Mouse (Mus musculus) frontal cortex, postnatal 10 days (tissue): ENCODE data around the gene Abca2.
"Not testable (repeated sequence)": the region's sequence is repeated elsewhere in the genome, so short reads cannot be mapped to it uniquely, and the experiment has no call there.

Experiments used
- DNase-seq, 2 experiments: peaks; one replicate each; pipeline ENCODE4 v3.0.0; 2022; ENCODE audit warnings: low spot score in 2 of 2, mixed read lengths in 1 of 2

Abca2 gene

DNA sequence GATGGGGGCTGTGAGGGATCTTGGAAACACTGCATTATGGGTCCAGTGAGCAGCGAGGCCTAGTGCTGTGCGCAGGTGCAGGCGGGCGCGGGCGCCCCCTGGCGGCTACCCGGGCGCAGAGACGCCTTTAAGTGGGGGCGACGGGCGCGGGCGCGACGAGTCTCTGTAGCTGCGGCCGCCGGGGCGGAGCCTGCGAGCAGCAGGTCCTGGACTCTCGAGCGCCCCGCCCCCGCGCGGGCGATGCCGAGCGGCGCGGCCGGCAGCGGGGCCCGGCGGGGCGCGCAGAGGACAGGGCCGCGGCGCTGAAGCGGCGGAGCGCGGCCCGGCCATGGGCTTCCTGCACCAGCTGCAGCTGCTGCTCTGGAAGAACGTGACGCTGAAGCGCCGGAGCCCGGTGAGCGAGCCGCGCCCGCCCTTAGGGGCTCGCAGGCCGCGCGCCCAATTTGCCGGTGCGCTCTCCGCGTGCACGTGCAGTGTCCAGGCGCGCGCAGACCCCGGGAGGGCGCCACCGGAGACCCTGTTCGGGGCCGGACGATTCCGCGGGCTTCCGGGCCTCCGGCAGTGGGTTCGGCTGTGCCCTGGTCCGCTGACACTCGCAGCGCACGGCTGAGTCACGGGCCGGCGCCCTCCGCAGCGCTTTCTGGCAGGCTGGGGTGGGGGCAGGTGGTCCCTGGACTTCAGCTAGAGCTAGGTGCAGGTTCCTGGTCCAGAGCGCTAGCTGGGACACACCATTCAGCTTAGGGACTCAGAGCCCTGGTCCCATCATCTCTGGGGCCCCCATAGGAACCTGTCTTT, at the start of gene Abca2:
Gene Abca2, plus strand, starts transcription at position 262 of the 795 bp plus-strand sequence.
- DNase-seq: peak; percentile 93

DNA sequence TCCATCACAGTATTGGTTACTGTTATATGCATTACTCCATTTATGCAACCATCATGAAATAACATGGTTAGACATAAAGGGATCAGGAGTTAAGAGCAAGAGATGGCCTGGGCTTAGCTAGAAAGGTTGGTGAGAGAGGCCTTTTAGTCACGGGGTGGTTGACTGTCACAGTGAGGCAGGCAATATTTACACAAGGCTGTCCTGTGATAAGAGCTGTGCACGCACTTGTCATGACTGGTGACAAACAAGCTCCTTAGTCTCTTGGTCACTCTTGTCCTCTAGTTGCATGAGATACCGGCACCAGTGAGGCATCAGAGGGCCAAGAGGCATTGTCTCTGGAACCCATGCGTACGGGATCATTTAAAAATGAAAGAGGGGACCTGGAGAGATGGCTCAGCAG, 44.0 kb upstream of the Abca2 start:
- DNase-seq: no peak

DNA sequence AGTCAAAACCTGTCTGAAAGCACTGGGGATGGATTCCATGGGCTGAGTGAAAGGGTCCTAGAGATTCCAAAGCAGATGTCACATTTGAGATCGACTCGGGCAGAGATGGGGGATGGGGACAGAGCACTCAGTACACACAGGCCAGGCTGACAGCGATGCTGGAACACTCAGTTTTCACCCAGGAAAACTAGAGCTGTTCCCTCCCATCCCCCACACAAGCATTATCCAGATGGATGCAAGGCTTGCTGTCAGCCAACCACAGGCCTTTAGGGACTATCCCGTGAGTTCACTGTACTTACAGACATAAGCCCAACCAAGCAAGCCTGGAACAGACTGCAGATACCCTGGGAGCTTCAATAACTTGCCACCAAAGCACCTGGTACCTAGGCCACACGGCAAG, 37.2 kb upstream of the Abca2 start:
- DNase-seq: no peak

DNA sequence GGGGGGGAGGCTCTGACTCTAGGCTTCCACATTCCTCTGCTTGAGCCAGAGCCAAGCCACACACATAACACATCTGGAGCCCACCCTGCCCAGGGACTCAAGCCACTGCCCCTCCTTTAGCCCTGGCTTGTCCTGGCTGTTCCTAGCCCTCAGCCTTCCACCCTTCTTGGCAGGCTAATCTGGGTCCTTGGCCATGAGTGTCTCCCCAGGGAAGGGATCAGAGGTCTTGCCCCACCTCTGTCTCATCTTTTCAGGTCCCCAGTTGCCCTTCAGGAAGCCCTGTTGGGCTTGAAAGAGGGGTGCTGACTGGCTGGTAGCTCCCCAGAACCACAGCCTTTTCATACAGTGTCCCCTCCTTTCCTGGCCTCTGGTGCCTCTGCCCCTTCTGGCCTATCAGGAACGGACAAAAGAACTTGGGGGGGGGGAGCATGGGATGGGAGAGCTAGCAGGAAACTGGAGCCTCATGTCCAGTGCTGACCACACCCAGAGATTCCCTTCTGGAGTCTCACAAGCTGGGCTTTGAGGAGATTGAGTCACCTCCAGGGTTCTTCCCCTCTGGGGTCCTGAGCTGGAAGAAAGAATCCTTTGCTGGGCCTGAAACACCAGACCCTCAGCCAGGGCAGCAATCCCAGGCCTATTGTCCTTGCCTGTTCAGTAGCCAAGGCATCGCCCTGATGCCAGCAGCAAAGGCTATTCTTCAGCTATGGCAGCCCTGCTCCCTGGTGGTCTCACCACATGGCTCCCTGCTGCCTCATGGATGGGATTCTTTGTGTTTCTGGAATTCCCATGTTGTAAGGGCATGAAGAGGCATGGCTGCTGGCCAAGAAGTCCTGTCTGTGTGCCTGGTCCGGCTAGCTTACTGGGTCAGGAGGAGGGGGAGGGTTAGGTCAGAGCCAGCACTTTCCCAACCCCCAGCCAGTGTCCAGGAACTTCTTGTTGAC, 34.0 kb upstream of the Abca2 start:
- peak; percentile 53 to 59 for DNase-seq

DNA sequence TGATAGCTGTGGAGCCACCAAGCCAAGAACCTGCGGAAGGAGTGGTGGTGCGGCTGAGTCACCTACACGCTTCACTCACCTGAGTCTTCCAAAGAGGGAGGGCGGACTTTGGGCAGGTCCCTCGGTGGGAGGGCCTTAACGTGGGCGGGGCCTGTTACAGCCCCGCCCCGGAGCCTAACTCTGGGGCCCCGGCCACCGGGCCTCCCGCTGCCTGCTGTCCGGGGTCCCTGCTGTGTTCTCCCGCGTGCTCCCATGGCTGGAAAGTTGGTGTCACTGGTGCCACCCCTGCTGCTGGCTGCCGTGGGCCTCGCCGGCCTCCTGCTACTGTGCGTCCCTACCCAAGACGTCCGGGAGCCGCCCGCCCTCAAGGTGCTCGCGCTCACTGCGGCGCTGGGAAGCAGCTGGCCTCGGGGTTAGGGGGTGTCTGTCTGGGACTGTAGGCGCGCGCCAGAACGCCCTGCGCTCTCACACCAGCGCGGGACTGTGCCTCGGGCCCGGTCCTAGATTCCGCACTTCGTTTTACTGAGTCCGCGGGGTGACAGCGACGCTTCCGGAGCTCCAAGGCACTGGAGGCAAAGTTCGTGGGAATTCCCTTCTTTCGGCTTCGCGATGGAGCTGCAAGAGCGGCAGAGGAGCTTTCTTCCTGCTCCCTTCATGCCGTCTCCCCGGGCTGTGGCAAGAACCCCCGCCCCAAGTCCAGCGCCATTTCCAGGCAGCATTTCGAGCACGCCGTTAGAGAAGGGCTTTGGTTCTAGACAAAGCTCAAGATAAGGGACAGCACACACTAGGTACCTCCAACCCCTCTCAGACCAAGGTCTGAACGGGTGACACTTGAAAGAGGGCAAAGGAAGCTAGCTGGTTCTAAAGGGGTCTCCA, 32.5 kb upstream of the Abca2 start, which contains the start of gene Entpd2:
Gene Entpd2, plus strand, starts transcription at position 154 of the 876 bp plus-strand sequence.
- no peak for DNase-seq

DNA sequence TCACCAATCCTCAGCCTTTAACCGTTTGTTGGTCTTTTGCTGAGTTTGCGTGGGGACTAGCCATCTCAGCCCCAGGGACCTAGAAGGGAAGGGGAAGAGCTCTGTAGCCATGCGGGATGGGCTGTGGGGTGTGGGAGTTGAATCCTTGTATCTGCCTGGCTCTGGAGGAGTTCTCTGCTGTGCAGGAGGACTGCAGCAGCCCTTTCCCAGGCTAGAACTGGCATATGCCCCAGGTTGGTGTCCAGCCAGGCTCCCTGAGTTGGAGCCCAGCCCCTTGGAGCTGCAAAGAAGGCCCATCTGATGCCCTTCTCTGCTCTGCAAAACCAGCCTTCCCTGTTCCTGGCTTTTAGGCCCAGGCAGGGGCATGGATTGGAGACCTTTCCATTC, 31.9 kb upstream of the Abca2 start:
- no peak for DNase-seq

DNA sequence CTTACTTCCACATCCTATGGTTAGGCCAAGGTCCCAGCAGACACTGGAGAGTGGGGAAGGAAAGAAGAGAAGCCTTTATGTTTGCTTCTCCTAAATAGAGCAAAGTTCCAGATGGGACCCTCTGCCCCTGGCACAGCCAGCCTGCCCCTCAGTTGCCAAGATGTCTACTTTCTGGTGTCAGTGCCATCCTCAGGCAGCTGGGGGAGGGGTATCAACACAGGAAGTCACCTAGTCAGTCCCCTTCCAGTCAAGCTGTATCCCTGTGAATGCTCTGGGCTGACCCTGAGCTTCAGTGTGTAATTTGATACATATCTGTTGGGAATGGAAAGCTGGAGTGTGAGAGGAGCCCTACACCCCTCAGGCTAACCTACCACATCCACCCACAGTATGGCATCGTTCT, 31.5 kb upstream of the Abca2 start:
- no peak for DNase-seq

DNA sequence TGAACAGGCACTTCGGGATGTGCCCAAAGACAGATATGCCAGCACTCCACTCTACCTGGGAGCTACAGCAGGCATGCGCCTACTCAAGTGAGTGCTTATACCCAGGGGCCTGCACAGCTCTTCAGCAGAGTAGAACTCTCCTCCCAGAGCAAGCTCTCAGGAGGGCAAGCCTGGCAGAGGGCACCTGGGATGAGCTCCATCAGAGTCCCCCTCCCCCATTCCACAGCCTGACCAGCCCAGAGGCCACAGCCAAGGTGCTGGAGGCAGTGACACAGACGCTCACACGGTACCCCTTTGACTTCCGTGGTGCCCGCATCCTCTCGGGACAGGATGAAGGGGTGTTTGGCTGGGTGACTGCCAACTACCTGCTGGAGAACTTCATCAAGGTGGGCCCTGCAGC, 30.4 kb upstream of the Abca2 start:
- no peak for DNase-seq

DNA sequence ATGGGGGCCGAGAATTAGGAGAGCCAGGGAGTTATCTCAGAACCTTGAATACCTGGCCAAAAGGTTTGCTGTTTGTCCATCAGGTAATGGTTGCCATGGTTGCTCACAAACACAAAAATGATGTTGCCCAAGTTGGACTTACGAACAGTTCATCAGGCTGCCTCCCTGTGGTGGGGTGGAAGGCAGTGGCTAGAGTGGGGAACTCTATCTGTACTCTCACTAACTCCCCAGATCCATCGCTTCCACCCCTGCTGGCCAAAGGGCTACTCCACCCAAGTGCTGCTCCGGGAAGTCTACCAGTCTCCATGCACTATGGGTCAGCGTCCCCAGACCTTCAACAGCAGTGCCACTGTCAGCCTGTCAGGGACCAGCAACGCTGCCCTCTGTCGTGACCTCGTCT, 29.5 kb upstream of the Abca2 start, which contains the start of gene Npdc1:
Gene Npdc1, plus strand, starts transcription at position 301 of the 400 bp plus-strand sequence.
- no peak for DNase-seq

DNA sequence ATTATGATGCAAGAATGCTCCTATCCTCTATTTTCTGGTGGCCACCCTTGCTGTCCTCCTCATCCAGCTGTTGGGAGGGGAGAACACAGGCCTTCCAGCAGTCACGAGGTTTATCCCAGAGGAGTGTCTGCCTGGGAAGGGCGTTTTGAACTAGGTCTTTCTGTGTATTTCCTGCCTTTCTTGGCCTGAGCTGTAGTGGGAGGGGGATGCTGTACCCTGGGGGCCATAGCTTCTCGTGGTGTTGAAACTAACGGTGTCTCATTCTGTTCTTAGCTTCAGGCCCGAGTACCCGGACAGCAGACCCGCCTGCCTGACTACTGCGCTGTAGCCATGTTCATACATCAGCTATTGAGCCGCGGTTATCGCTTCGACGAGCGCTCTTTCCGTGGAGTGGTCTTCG, 28.2 kb upstream of the Abca2 start:
- DNase-seq: no peak

DNA sequence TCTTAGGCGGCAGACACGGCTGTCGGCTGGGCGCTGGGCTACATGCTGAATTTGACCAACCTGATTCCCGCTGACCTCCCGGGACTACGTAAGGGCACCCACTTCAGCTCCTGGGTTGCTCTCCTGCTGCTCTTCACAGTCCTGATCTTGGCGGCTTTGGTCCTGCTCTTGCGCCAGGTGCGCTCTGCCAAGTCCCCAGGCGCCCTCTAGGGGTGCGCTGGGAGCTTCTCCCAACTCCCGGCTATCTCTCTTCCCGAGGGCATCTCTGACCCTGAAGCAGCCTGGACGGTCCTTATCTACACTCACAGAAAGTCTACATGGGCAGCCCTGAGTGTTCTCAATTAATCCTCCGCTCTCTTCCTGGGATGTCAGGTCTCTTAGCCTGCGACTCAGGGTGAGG, 27.7 kb upstream of the Abca2 start:
- DNase-seq: peak in 1 of 2 experiments; percentile 45

DNA sequence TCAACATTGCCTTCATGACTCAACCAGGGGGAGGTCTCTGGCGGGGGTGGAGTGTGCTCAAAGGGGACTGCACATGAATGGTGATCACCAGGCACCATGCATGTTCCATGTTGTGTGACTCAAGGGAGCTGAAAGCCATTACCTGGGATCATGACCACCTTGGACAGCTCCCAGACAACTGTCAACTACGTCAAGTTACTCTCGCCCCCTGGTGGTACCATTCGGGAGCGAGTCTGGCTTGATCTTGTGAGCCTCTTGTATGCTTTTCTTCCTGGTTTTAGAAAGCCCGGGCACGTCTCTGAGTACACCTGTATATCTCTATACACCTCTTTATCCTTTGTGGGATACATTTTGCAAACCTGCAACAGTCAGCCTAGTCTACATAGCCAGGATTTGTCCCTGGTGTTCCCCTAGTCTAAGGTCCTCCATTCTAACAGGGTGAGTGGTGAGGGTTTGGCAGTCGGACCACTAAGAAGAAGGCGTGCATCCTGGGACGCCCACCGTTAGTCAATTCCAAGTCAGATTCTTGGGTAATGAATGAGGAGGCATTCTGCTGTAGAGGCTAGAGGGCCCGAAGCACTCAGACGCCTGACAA, 26.0 kb upstream of the Abca2 start:
- DNase-seq: peak; percentile 68 to 69

DNA sequence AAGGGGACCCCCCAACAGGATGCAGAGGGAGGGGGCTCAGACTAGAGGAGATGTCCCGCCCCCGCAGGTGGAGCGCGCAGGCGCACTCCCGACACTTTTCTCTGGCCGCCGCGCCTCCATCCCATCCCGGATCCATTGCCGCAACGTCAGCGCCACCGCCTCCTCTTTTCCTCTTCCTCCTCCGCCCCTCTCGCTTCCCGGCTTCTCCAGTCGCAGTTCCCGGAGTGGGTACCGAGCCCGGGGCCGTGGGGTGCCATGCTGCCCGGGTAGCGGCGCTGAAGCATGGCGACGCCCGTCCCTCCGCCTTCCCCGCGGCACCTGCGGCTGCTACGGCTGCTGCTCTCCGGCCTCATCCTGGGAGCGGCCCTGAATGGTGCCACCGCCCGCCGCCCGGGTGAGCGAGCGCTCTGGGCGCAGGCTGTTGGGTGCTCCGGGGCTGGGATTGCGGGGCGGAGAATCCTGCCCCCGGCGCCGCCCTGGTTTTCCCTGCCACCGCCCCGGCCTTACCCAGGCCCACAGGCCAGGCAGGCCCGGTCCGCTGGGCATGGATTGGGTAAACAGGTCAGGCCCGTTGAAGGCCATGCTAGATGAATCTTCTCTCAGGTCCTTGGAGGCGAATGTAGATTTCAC, 25.4 kb upstream of the Abca2 start:
- DNase-seq: peak; percentile 88 to 90

DNA sequence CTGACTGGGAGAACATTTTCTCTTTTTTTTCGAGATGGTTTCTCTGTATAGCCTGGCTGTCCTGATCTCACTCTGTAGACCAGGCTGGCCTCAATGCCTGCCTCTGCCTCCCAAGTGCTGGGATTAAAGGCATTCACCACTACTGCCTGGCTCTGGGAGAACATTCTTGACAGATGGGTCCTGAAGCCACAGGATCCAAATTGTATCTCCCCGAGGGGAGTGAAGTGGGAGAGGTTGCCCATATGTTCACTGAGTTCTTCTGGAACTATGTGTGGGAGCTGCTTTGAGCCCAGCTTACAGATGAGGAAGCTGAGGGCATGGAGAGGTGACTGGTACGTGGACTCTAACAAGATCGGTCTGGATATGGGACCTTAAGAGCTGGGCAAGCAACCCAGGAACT, 24.5 kb upstream of the Abca2 start:
- DNase-seq: no peak

DNA sequence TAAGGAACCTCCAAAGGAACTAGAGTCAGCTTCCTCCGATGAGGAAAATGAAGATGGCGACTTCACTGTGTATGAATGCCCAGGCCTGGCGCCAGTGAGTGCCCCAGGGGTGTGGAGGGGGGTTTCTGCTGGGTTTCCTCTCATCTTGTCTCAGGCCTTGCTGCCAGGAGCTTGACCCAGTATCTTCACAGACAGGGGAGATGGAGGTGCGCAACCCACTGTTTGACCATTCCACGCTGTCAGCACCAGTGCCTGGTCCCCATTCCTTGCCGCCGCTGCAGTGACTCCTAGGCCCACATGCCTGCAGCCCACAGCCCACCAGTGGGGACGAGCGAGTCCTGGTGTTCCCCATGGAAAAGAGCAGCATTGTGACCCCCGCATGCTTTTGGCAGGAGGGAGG, 19.6 kb upstream of the Abca2 start:
- no peak for DNase-seq

DNA sequence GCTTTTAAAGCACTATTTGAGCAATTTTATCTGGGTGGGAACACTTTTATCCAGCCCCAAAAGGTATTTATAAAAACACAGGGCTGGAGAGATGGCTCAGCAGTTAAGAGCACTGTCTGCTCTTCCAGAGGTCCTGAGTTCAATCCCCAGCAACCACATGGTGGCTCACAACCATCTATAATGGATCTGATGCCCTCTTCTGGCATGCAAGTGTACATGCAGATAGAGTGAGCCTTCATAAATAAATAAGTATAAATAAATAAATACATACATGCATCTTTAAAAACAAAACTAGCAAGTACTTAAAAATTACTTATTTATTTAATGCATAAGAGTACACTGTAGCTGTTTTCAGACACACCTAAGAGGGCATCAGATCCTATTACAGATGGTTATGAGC, 15.1 kb upstream of the Abca2 start:
- DNase-seq: not testable (repeated sequence)

DNA sequence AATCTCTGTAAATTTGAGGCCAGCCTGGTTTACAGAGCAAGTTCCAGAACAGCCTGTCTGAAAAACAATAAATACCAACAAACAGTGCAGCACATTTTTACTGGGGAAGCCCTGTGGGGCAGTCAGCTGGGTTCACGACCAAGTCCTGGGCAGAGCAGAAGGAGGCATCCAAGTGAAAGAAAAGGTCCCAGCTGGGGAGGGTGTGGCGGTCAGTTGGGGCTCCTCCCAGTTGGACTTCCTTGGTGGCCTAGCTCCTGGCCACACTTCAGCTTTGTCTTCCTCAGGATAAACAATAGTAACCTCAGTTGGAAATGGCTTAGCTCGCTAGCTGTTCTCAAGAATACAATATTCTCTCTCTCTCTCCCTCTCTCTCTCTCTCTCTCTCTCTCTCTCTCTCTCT, 11.1 kb upstream of the Abca2 start:
- no peak for DNase-seq

DNA sequence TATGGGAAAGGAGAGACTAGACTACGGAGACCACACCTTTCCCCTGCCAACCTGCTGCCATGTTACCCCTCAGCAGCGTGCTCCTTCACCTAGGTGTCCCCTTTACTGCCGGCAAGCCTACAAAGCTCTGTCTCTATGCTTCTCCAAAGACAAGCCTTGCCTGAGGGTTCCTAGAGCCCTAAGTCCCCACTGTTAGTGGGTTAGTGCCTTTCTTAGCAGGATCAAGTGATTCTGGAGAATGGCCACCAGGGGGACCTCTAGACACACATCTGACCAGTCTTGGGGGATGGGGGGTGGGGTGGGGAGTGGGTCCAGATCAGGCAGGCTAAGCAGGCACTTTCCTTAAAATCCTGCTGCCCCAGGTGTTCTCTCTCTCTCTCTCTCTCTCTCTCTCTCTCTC, 6.6 kb upstream of the Abca2 start:
- DNase-seq: peak in 1 of 2 experiments; percentile 39

DNA sequence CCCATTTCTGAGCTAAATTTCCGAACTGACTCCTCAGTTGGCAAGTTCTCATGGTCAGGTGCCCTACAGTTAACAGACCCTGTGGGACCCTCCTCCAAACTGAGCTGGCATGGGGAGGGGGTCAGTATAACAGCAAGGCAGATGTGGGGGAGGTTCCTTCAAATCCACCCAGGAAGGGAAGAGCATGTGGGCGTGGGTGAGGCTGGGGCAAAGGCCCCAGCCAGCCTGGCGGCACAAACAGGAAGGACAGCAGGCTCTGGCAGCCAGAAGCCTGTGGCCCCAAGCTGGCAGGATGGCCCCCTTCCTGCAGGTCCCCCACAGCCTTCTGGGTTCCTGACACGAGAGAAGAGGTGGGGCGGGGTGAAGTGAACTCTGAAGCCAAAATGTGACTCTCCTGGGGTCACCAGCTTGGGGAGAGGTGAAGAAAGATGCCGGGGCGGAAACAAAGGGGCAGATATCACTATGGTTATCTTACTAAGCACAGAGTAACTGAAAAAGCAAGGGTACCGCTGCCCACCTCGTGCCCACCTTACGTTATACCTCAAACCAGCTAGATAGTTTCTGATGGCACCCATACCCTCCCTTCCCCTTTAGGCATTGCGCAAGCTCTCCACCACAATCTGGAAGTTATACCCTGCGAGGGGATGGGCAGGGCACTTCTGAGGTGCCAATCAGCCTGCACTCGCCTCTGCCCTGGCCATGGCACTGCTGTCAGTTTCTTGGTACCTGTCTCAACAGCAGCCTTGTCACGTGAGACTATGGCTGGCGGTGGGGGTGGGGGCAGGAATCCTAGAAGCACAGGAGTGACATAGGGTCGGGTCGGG, 5.7 kb upstream of the Abca2 start, which contains the start of gene Fut7:
Gene Fut7, plus strand, starts transcription at position 681 of the 824 bp plus-strand sequence.
- DNase-seq: no peak

DNA sequence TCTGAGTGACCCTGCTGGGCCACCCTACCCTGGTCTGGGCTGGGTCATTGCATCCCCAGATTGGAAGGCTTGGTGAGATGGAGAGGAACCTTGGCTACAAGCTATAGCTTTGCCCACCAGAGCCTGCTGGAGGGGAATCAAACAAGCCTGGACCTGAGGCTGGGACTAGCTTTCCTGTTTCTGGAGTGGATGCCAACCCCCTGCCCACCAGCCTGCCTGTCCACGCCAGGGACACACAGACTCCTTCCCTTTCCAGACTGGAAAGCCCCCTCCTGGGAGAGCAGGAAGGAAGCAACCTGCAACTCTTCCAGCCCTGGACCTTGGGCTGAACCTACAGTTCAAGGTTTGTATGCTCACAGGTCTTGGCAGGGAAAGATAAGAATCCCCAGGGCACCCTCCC, 4.9 kb upstream of the Abca2 start:
- no peak for DNase-seq
